Mouse (Mus musculus) CD8-positive naive resting alpha-beta T cell, adult 2 months (primary cell): ENCODE results near the gene Ethe1.
"Not testable (repeated sequence)": the region's sequence is repeated elsewhere in the genome, so short reads cannot be mapped to it uniquely, and the experiment has no call there.

Experiments used
- DNase-seq, 2 experiments: peaks; one replicate each; pipeline ENCODE4 v3.0.0; 2022; ENCODE audit warnings: low read depth in 2 of 2, low spot score in 2 of 2

Gene Ethe1

DNA sequence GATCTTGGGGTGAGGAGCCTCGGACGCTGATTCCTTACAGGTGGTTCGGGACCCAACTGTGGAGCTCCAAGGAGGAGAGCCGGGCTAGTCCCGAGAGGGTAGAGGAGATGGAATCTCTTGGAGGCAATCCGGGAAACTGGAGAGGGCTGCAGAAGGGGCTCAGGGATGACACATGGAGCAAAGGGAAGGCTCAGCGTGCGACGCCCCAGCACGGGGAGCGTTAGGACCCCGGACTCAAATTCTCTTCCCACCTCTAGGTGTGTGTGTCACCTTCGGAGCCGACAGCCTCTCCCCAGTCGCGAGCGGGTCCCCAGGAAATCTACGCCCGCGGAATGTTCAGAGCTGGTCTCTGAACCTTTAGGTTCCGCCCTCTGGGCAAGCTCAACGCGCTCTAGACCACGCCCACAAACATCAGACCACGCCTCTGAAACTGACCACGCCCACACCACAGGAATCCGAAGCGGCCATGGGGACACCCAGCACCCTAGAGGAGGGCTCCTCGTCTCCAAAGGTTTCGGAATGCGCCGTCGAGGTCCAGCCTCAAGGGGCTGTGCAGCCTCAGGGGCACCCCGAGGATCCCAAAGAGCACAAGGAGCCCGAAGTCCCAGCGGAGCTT, 23.6 kb downstream of the Ethe1 start:
- peak; percentile 78 to 91 for DNase-seq

DNA sequence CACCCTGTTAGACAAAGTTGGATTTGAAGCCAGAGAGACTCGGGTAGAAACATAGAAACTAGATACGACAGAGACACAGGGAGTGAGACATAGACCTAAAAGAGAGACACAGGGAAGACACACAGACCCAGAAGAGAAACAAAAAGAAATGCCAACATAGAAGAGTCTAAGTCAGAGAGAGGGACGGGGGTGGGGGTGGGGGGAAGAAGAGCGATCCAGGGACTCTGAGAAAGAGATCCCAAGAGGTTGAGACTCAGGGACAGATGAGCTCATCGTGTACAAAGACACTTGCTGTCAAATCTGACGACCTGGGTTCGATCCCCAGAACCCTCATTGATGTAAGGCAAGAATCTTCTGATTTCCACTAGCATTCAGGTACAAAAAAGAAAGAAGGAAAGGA, 24.4 kb downstream of the Ethe1 start:
- DNase-seq = no peak

DNA sequence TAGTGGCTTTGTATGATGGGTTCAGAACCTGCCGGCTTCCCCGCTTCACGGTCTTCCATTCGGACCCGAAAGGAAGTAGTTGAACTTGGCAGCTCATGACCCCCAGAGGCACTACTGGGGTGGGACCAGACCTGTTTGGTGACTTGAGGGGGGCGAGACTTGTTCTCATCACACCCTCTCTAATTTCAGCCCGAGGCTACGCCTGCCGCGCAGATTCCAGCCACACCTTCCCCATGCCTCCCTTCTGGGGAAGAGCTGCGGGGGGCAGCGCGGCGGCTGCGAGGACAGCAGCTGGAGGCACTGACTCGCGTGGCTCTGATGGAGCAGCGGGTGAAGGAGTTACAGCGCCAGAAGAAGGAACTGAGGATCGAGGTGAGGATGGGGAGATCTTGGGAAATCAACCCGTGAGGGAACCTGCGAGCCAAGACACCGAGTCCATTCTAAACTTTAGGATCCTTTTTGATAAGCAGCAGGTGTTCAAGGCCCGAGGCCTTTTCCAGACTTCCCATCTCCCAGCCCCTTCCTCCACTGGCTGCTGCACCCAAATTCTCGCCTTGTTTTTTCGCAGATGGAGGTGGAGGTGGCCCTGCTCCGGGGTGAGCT, 25.1 kb downstream of the Ethe1 start:
- no peak for DNase-seq

DNA sequence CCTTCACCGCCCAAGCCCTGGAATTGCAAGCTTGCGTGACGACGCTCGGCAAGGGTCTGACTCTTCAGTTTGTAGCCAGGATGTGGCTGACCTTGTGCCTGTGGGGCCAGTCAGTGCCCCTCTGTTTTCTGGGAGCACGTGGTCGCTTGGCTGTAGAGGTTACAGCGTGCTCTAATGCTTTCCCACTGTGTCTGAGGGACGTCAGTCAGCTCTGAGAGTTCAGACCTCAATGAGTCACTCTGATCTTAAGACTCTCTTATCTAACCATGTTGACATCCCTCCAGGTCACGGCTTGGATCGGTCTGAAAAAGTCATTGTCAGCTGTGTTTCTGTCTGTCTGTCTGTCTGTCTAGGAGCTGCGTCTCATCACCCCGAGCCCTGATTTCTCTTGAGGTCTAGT, 27.5 kb downstream of the Ethe1 start:
- DNase-seq = no peak

DNA sequence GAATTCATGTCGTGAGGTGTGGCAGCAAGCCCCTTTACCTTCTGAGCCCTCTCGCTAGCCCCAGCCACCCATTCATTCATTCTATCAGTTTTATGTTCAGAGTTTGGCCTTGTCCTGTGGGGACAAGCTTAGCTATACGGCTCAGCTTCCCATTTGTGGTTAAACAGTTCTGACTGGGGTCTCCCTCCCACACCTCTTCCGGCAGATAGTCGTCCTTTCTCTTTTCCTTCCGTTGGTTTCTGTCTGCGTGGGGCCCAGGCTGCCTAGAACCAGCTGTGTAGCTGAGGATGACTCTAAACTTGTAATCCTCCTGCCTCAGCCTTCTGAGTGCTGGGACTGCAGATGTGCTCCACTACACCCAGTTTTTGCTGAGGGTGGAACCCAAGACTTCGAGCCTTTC, 30.4 kb downstream of the Ethe1 start:
- no peak for DNase-seq

DNA sequence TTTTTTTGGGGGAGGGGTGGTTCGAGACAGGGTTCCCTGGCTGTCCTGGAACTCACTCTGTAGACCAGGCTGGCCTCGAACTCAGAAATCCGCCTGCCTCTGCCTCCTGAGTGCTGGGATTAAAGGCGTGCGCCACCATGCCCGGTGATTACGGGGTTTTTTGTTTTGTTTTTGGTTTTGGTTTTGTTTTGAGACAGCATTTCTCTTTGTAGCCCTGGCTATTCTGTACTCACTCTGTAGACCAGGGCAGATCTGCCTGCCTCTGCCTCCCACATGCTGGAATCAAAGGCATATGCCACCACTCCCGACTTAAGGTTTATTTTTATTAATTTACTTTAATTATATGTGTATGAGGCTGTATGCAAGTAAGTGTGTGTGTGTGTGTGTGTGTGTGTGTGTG, 31.0 kb downstream of the Ethe1 start:
- DNase-seq = not testable (repeated sequence)

DNA sequence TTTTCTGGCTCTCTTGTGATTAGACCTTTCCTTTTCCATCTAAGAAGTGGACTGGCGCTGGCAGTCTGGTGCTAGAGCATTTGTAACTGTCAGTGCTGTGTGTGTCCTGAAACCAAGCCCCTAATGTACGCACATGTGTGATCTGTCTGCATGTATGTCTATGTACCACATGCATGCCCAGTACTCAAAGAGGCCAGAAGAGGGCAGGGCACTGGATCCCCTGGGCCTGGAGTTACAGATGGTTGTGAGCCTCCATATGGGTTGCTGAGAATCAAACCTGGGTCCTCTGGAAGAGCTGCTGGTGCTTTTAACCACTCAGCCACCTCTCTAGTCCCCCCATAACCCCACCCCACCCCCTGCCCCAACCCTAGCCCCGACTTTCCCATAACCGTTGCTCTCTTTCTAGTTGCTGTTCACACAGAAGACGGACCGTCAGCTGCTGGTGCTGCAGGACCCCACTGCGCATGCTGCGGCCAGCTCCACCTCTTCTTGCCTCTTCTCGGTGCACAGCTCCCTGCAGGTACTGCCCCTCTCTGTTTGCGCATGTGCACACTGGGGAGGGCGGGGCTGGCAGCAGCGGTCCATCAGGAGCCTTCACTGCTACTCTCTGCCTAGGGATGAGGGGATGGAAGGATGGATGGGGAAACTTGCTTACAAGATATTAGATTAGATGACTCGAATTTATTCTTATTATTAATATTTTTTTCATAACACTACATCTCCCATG, 32.5 kb downstream of the Ethe1 start:
- DNase-seq = no peak

DNA sequence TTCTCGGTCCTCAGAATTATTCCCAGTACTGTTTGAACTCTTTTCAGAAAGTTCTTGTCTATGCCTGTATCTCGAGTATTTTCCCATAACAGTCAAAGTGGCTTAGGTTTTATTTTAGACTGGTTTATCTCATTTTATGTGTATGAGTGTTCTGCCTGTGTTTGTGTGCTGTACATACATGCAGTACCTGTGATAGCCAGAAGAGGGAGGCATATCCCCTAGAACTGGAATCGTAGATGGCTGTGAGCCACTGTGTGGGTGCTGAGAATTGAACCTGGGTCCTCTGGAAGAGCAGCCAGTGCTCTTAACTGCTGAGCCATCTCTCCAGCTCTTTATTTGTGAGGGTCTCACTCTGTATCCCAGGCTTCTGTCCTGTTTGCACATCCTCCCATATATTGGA, 33.9 kb downstream of the Ethe1 start:
- DNase-seq = no peak

DNA sequence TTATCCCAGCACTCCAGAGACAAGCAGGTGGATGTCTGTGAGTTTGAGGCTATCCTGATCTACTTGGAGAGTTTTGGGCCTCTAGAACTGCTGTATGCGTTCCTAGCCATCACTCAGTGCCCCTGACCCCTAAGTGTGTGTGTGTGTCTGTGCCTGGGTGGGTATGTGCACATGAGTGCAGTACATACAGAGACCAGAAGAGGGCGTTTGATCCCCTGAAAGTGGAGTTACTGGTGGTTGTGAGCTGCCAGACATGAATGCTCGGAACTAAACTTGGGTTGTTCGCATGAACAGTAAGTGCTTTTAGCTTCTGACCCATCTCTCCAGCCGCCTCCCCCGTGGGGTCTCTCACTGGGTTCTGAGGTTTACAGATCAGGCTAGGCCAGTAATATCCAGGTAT, 35.6 kb downstream of the Ethe1 start:
- no peak for DNase-seq

DNA sequence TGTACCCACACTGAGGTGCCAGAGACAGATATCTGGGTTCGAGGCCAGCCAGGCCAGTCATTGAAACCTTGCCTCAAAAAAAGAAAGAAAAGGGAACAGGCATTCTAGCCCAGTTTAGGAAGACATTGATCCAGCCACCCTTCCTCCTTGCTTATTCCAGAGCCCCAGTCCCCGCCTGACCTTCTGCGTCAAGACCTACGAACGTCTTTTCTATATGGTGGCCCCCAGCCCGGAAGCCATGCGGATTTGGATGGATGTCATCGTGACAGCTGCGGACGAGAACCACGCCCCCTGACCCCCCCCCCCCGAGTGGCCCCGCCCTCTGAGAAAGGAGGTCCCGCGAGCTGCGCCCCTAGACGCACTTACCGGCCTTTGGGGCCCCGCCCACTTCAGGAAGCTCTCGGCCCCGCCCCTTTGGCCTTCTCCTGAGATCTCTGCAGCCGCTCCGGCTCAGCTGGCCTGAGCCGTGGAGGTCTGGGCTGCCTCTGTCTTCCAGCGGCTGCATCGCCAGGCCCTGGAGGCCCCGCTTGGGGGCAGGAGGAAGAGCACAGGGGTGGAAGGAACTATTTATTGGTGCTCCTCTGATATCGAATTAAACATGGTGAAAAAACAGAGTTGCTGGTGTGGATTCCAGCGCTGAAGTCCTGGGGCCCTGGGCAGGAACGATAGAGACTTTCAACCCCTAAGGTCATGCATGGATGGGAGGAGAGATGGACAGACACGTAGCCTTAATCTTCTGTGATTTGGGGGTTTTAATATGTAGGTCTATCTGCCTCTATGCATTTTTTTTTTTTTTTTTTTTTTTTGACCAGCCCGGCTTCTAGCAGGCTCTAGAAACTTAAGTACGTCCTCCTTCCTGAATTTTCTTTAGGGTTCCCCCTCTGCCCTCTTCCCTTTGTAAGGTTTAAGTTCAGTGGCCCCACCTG, 41.6 kb downstream of the Ethe1 start:
- no peak for DNase-seq

DNA sequence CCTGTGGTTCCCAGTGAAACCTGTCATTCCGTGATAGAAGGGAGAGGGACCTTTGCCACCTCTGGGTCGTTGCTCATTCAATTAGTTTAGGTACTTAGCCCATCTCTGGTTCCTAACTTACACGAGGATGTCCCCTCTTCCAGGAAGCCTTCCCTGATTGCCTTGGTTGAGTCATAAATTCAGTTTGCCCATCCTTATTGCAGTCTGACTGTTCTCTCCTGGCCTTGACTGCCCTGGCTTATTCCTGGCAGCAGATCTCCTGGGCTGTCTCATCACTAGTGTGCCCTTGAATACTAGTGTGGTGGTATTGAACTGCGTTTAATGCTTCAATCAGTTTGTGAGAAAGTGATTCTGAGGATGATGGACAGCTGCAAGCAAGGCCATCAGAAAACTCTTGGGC, 42.3 kb downstream of the Ethe1 start:
- no peak for DNase-seq

DNA sequence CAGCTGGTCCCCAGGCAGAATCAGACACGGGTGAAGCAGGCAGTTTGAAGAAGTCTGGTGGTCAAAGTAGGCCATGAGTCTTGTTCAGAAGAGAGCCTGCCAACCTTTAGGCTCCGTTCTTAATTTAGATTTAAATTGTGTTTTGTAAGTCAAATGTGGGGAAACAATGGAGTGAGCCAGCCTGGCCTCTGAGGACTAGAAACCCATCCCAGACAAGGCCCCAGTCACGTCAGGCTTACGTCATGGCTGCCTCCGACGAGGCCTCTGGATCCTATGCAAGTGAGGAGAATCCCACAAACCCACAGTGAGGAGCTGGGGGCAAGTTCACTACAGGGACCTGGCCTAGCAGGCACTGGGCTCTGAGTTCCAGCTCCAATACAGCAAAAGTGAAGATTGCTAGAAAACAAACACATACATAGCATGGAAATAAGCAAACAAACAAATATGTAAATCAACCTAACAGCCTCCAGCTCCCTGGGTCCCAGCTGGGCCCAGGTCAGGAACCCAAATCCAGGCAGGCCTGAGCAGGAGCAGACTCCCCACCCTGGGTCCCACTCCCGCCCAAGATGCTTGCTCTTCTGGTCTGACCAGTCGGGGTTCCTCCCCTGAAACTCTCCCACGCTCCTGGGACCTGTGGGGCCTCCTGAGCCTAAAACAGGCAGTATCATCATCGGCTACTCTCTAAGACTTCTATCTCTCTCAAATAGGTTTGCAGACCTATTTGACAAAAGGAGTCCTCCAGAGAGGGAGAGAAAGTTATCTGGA, 43.0 kb downstream of the Ethe1 start:
- DNase-seq = no peak

DNA sequence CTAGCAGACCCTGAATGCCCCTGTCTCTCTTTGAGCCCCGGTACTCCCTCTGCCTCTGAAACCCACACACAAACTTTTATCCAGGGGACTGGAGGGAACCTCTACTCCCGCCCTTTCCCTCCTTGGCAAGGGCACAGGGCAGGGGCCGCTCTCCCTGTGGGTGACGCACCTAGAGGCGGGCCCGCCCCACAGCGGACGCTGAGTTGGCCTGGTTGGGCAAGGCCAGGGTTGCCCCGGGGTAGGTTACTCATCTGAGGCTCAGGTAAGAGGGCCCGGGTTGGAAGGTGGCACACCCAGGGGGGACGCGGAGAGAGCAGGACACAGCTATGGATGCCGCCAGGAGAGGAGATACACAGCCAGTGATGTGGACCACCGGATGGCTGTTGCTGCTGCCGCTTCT, 48.9 kb downstream of the Ethe1 start, which contains the start of gene Lypd3:
Lypd3 (plus strand) TSS at position 287 of the 400 bp plus-strand sequence.
- DNase-seq = no peak

DNA sequence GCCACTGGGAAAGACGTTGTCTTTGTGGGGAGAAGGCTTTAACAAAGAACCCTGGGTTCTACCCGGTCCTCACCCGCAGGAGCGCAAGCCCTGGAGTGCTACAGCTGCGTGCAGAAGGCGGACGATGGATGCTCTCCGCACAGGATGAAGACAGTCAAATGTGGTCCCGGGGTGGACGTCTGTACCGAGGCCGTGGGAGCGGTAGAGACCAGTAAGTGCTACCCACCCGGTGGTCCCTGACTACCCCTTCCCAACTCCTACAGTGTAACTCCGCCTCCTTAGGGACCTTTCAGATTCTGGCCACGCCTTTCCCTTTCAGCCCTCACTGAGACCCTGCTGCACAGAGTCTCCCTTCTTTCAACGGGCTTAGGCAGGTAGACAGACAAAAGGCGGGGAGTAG, 49.7 kb downstream of the Ethe1 start:
- DNase-seq = no peak

DNA sequence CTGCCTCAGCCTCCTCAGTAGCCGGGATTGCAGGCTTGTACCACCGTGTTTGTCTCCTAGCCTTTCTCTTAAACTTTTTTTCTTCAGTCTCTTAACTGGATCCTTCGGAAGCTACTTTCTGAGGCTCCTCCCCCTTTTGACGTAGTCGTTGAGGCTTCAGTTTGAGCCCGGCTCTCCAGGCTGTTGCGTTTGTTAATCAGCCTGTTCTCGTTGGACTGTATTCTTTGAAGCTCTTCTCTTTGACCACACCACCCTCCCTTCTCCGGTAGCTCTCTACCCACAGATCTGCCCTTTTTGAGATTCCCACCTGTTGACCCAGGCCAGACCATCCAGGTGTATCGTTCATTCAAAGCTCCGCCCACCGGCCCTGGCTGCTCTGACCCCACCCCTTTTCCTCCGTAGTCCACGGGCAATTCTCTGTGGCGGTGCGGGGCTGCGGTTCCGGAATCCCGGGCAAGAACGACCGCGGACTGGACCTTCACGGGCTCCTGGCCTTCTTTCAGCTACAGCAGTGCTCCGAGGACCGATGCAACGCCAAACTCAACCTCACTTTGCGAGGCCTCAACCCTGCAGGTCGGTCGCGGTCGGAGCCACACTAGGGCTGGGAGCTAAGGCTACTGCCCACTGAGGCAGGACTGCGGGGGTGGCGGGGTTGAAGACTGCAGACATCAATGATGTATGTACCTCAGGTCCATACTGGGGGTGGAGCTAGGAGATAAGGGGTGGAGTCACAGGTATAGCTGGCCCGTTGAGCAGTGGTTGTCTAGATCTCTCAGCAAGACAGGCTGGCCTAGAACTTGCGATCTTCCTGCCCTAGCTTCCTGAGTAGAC, 50.9 kb downstream of the Ethe1 start:
- DNase-seq = no peak

DNA sequence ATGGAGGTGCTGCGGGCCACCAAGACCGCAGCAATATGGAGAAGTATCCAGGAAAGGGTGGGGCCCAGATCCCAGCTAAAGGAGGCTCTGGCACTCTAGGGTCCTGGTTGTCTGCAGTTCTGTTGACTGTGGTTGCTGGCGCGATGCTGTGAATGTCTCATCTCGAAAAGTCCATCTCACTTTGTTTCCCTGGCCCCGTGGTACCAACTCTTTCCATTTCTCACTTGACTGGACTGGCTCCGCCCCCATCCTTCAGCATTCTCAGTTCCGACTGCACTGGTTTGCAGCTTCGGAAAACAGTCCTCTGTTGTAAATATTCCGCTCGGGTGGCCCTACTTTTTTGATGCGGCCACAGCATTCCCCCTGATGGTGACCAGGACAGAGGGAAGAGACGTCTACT, 53.1 kb downstream of the Ethe1 start:
- DNase-seq = no peak

DNA sequence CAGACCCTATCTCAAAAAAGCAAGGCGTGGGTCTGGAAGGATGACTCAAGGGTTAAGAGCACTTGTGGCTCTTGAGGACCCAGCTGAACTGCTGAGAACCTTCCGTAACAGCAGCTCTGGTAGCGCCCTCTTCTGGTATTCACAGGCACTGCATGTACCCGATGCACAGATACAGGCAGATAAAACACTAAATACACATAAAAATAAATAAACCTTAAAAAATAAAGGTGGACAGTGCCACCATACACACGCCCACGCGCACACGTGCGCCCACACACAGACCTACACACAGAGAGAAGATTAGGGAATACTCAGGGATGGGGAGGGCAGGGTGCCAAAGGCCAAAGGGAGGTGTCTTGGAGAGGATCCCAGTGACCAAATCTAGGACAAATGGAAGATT, 55.1 kb downstream of the Ethe1 start:
- peak; percentile 42 to 63 for DNase-seq

DNA sequence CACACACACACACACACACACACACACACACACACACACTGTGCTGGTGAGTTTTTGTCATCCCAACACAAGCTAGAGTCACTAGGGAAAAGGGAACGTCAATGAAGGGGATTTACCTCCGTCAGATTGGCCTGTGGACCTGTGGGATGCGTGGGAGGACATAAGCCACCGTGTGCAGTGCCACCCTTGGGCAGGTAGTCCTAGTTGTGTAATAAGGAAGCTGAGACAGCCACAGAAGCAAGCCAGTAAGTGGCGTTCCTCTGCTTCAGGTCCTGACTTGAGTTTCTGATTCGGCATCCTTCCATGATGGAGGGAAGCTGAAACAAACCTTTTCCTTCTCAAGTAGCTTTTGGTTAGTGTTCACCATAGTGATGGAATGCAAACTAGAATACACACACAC, 57.1 kb downstream of the Ethe1 start:
- no peak for DNase-seq

DNA sequence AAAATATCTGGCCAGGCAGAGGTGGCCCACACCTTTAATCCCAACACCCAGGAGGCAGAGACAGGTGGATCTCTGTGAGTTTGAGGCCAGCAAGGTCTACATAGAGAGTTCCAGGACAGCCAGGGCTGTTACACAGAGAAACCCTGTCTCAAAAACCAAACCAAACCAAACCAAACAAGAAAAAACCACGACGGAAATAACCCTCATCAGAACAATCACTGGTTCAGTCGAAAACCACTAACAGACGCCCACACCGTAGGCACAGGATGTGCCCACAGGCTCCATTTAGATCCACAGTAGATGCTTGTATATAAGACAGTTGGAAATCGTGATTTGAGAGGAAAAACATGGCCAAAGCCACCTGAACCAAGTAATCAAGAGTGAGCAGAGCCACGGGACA, 57.7 kb downstream of the Ethe1 start:
- DNase-seq = peak; percentile 44 to 48

DNA sequence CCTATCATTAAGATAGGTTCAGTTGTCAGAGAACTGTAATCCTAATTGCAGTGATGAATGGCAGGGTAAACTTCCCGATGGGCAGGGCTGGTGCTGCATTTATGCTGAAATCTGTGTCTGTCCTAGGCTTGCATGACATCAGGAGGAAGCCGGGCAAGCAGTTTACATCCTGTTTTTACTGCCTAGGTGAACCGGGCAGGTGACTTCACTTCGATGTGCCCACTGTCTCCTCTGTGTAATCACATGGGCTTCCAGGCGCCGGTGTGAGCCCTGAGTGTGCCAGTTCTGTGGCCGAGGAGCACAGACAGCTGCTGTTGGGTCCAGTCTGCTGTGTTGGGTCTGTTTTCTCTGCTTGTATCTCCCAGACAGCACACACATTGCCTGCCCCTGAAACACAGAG, 59.1 kb downstream of the Ethe1 start:
- peak in 1 of 2 experiments; percentile 21 for DNase-seq
